Mouse (Mus musculus) heart, embryonic 11.5 days (tissue): Measurements from ENCODE around the gene Pcdh11x. TPM values are rescaled to one million over a fixed set of nuclear protein-coding genes. Genes with fewer than 3 reads are reported as not detected.

Experiments used
- ATAC-seq: fragments of 200-750 bp; cut with Nextera tagmentation; replicated peaks from 2 replicates; pipeline ENCODE4 v1.8.0; 2017; ENCODE audit warnings: moderate library complexity; ENCODE audit not compliant: insufficient number of reproducible peaks, low FRiP score, low TSS enrichment
- H3K27ac ChIP-seq: fragments of 300-500 bp; sonication (generic); 2 replicates; pipeline ENCODE4 v1.5.1; 2014; ENCODE audit warnings: mild to moderate bottlenecking, low read depth, low read length
- H3K27me3 ChIP-seq: fragments of 300-500 bp; sonication (generic); 2 replicates; pipeline ENCODE4 v1.6.1; 2014; ENCODE audit warnings: mild to moderate bottlenecking, low read length, mixed read lengths; ENCODE audit not compliant: control insufficient read depth, insufficient read depth
- H3K36me3 ChIP-seq: fragments of 300-500 bp; sonication (generic); 2 replicates; pipeline ENCODE4 v1.6.1; 2014; ENCODE audit warnings: mild to moderate bottlenecking, low read length, moderate library complexity, mixed read lengths; ENCODE audit not compliant: control insufficient read depth, insufficient read depth
- H3K4me1 ChIP-seq: fragments of 300-500 bp; sonication (generic); 2 replicates; pipeline ENCODE4 v1.6.1; 2014; ENCODE audit warnings: low read length; ENCODE audit not compliant: control insufficient read depth, insufficient read depth
- H3K4me2 ChIP-seq: fragments of 300-500 bp; sonication (generic); 2 replicates; pipeline ENCODE4 v1.6.1; 2014; ENCODE audit warnings: mild to moderate bottlenecking, moderate library complexity
- H3K4me3 ChIP-seq: fragments of 300-500 bp; sonication (generic); 2 replicates; pipeline ENCODE4 v1.5.1; 2014; ENCODE audit warnings: low read depth, low read length
- H3K9ac ChIP-seq: fragments of 300-500 bp; sonication (generic); 2 replicates; pipeline ENCODE4 v1.6.1; 2014; ENCODE audit warnings: mild to moderate bottlenecking, low read depth, low read length, moderate library complexity
- H3K9me3 ChIP-seq: fragments of 300-500 bp; sonication (generic); replicated peaks from 2 replicates; pipeline ENCODE4 v1.6.1; 2016; ENCODE audit warnings: low read length; ENCODE audit not compliant: control insufficient read depth
- WGBS: fragments of 180-500 bp; shearing (Covaris S2); extraction: QIAGEN DNeasy Blood & Tissue Kit; methylation state at CpG from one replicate; pipeline ENCODE4 v1.1.7; 2014; ENCODE audit not compliant: insufficient replicate concordance; 5-methylcytosine and 5-hydroxymethylcytosine counted together
- polyA plus RNA-seq: library from polyadenylated mRNA; unstranded; fragments of >200 nt; fragmentation: Nextera tagmentation; extraction: Ambion mirVana; gene quantifications from 2 replicates; pipeline ENCODE4 v1.2.1, GENCODE M21; 2014

Pcdh11x gene
- polyA plus RNA-seq, 1 experiment from 2014 or later: 5.8 TPM

GRCm38 (mm10) chrX:120944556-120944955 lies 654.5 kb downstream of the Pcdh11x start:
- Histone ChIP-seq H3K4me3 (no peak overlapping the region), H3K9me3 (no peaks in the 10 kb centered on the region), H3K27ac (no peak overlapping the region), H3K4me1 (no peaks in the 10 kb centered on the region), H3K27me3 (no peaks in the 10 kb centered on the region), H3K4me2 (no peak overlapping the region), H3K36me3 (no peaks in the 10 kb centered on the region), H3K9ac (no peak overlapping the region)
- 81% methylated on average over 3 of the region's 3 CpGs for WGBS
- no peak for ATAC-seq

Other genes starting within 250 kb of the Pcdh11x start
- gene H2afb3, start 22.8 kb downstream of the Pcdh11x start, polyA plus RNA-seq: not detected in 2 replicates